Mouse (Mus musculus): Measurements from ENCODE around the gene Slc7a7. TPM values are rescaled to one million over a fixed set of nuclear protein-coding genes. Genes with fewer than 3 reads are reported as not detected.

Slc7a7 gene
- polyA plus RNA-seq, 1 experiment from 2014 or later, result 8.0 TPM

DNA sequence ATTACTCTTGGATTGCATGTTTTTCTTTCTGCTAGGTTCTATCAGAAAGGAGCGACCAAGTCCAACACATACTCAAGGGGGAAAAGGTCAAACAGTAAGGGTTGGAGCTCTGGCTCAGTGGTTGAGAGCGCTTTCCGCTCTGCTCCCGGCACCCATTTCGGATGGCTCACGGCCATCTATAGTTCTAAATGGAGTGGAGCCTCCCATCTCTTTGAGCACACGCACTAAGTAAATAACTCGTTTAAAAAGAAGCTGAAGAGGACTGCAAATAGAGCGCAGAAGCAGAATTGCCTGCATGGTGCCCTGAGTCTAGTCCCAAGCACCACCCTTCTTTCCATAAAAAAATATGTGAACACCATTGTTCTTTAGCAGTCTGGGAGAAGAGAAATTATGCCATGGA lies 36.0 kb upstream of the Slc7a7 start:
- Histone ChIP-seq H3K27me3 (ENCODE audit: control insufficient read depth, insufficient read depth, low read length) (no peaks in the 10 kb centered on the region), H3K4me2 (no peak overlapping the region), H3K9ac (ENCODE audit: low read depth, low read length) (no peak overlapping the region), H3K36me3 (ENCODE audit: control insufficient read depth, insufficient read depth, low read length) (no peaks in the 10 kb centered on the region), H3K4me3 (ENCODE audit: low read depth, low read length) (no peak overlapping the region), H3K9me3 (replicated peaks; ENCODE audit: control insufficient read depth, low read length) (no peaks in the 10 kb centered on the region), H3K27ac (ENCODE audit: low read depth, low read length) (no peak overlapping the region), H3K4me1 (ENCODE audit: control insufficient read depth, insufficient read depth, low read length) (no peaks in the 10 kb centered on the region)
- 87% methylated on average over 9 of the region's 9 CpGs for WGBS (ENCODE audit: insufficient replicate concordance)
- no peak for ATAC-seq (replicated peaks; ENCODE audit: insufficient number of reproducible peaks, low FRiP score, low TSS enrichment)

- no peaks in the 10 kb centered on the region for H3K9me3 ChIP-seq (replicated peaks; ENCODE audit: control insufficient read depth, low read length)
- 0 out of 2 replicates have a peak overlapping the region, but pooled peaks have one; percentile 34 for H3K9ac ChIP-seq (ENCODE audit: low read depth, low read length)
- H3K4me2 ChIP-seq, result no peak overlapping the region
- H3K27ac ChIP-seq (ENCODE audit: low read depth, low read length), result no peak overlapping the region
- H3K27me3 ChIP-seq (ENCODE audit: control insufficient read depth, insufficient read depth, low read length), result no peaks in the 10 kb centered on the region
- 28% methylated on average over 3 of the region's 3 CpGs for WGBS (ENCODE audit: insufficient replicate concordance)
- no peak overlapping the region for H3K4me3 ChIP-seq (ENCODE audit: low read depth, low read length)
- ATAC-seq (replicated peaks; ENCODE audit: insufficient number of reproducible peaks, low FRiP score, low TSS enrichment), result no peak
- no peaks in the 10 kb centered on the region; the same call in 1 of the 2 replicates for H3K36me3 ChIP-seq (ENCODE audit: control insufficient read depth, insufficient read depth, low read length)
- peaks cover 10% of the 10 kb centered on the region; the same call in 1 of the 2 replicates for H3K4me1 ChIP-seq (ENCODE audit: control insufficient read depth, insufficient read depth, low read length)
Measured at GRCm38 (mm10) chr14:54445476-54445875, 27.9 kb upstream of the Slc7a7 start.

- Histone ChIP-seq H3K4me2 (no peak overlapping the region), H3K36me3 (ENCODE audit: control insufficient read depth, insufficient read depth, low read length) (peaks cover 7% of the 10 kb centered on the region; the same call in 1 of the 2 replicates), H3K4me3 (ENCODE audit: low read depth, low read length) (no peak overlapping the region), H3K27me3 (ENCODE audit: control insufficient read depth, insufficient read depth, low read length) (no peaks in the 10 kb centered on the region), H3K9me3 (replicated peaks; ENCODE audit: control insufficient read depth, low read length) (no peaks in the 10 kb centered on the region), H3K9ac (ENCODE audit: low read depth, low read length) (no peak overlapping the region), H3K4me1 (ENCODE audit: control insufficient read depth, insufficient read depth, low read length) (peaks cover 10% of the 10 kb centered on the region; the same call in 1 of the 2 replicates), H3K27ac (ENCODE audit: low read depth, low read length) (no peak overlapping the region)
- ATAC-seq (replicated peaks; ENCODE audit: insufficient number of reproducible peaks, low FRiP score, low TSS enrichment), result no peak
- WGBS (ENCODE audit: insufficient replicate concordance), result 51% methylated on average over 15 of the region's 15 CpGs
Measured at GRCm38 (mm10) chr14:54443712-54444618, 26.4 kb upstream of the Slc7a7 start.

DNA sequence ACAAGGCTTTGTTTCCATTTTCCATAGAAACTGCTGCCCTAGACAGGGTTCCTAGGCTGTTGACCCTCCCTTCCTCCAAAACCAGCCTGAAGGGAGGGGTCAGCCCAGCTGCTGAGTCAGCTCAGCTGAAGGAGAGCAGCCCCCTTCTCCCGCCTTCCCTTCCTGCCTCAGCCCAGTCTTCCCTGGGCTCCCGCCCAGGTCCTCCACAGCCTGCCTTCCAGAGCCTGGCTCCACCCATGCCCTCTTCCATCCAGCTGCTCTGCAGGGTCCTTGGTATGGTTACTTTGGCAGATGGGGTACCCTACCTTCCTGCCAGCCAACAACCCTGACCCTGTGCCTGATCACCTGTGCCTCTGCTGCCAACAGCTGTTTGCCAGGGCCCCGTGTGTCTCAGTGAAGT lies 25.6 kb upstream of the Slc7a7 start:
- Histone ChIP-seq H3K4me2 (no peak overlapping the region), H3K4me1 (ENCODE audit: control insufficient read depth, insufficient read depth, low read length) (peaks cover 10% of the 10 kb centered on the region; the same call in 1 of the 2 replicates), H3K27ac (ENCODE audit: low read depth, low read length) (no peak overlapping the region), H3K9ac (ENCODE audit: low read depth, low read length) (no peak overlapping the region), H3K27me3 (ENCODE audit: control insufficient read depth, insufficient read depth, low read length) (no peaks in the 10 kb centered on the region), H3K9me3 (replicated peaks; ENCODE audit: control insufficient read depth, low read length) (no peaks in the 10 kb centered on the region), H3K4me3 (ENCODE audit: low read depth, low read length) (no peak overlapping the region), H3K36me3 (ENCODE audit: control insufficient read depth, insufficient read depth, low read length) (peaks cover 12% of the 10 kb centered on the region)
- no peak; the same call in 1 of the 2 replicates for ATAC-seq (replicated peaks; ENCODE audit: insufficient number of reproducible peaks, low FRiP score, low TSS enrichment)
- 24% methylated on average over 3 of the region's 3 CpGs for WGBS (ENCODE audit: insufficient replicate concordance)

DNA sequence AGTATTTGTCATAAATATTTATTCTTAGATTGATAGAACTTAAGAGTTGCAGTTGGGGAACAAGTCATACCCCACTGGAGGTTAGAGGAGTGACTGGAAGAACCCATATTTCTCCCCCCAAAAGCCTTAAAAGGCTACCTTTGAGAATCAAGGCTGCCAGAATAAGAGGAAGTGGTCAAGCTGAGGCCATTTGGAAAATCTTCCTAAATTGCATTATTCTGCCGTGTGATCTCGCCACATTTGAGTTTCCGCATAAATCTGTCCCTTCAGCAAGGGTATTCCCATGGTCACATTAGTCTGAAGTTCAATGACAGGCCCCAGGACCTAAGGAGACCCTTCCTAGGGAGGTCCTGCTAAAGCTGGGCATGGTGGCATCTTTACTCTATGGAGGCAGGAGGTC lies 25.0 kb upstream of the Slc7a7 start:
- no peaks in the 10 kb centered on the region for H3K27me3 ChIP-seq (ENCODE audit: control insufficient read depth, insufficient read depth, low read length)
- no peak overlapping the region for H3K9ac ChIP-seq (ENCODE audit: low read depth, low read length)
- no peak overlapping the region for H3K27ac ChIP-seq (ENCODE audit: low read depth, low read length)
- no peak overlapping the region for H3K4me3 ChIP-seq (ENCODE audit: low read depth, low read length)
- H3K9me3 ChIP-seq (replicated peaks; ENCODE audit: control insufficient read depth, low read length), result no peaks in the 10 kb centered on the region
- 84% methylated on average over 3 of the region's 3 CpGs for WGBS (ENCODE audit: insufficient replicate concordance)
- peaks cover 15% of the 10 kb centered on the region for H3K36me3 ChIP-seq (ENCODE audit: control insufficient read depth, insufficient read depth, low read length)
- peaks cover 10% of the 10 kb centered on the region; the same call in 1 of the 2 replicates for H3K4me1 ChIP-seq (ENCODE audit: control insufficient read depth, insufficient read depth, low read length)
- no peak overlapping the region for H3K4me2 ChIP-seq
- ATAC-seq (replicated peaks; ENCODE audit: insufficient number of reproducible peaks, low FRiP score, low TSS enrichment), result no peak

- H3K4me1 ChIP-seq (ENCODE audit: control insufficient read depth, insufficient read depth, low read length), result peaks cover 10% of the 10 kb centered on the region; the same call in 1 of the 2 replicates
Measured at GRCm38 (mm10) chr14:54441365-54441764, 23.8 kb upstream of the Slc7a7 start.

DNA sequence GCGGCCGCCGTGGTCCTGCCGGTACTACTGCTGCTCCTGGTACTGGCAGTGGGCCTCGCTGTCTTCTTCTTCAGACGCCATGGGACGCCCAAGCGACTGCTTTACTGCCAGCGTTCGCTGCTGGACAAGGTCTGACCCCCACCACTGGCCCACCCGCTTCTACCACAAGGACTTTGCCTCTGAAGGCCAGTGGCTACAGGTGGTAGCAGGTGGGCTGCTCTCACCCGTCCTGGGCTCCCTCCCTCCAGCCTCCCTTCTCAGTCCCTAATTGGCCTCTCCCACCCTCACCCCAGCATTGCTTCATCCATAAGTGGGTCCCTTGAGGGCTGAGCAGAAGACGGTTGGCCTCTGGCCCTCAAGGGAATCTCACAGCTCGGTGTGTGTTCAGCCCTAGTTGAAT lies 23.0 kb upstream of the Slc7a7 start:
- Histone ChIP-seq H3K36me3 (ENCODE audit: control insufficient read depth, insufficient read depth, low read length) (peaks cover 19% of the 10 kb centered on the region), H3K9me3 (replicated peaks; ENCODE audit: control insufficient read depth, low read length) (no peaks in the 10 kb centered on the region)
- 85% methylated on average over 13 of the region's 14 CpGs for WGBS (ENCODE audit: insufficient replicate concordance)

More at GRCm38 (mm10) chr14:54441365-54441764, 23.8 kb upstream of the Slc7a7 start:
- no peak overlapping the region for H3K4me3 ChIP-seq (ENCODE audit: low read depth, low read length)
- no peak overlapping the region for H3K4me2 ChIP-seq
- 69% methylated on average over 4 of the region's 4 CpGs for WGBS (ENCODE audit: insufficient replicate concordance)
- H3K9ac ChIP-seq (ENCODE audit: low read depth, low read length), result no peak overlapping the region
- ATAC-seq (replicated peaks; ENCODE audit: insufficient number of reproducible peaks, low FRiP score, low TSS enrichment), result no peak
- H3K9me3 ChIP-seq (replicated peaks; ENCODE audit: control insufficient read depth, low read length), result no peaks in the 10 kb centered on the region
- no peak overlapping the region for H3K27ac ChIP-seq (ENCODE audit: low read depth, low read length)
- peaks cover 15% of the 10 kb centered on the region for H3K36me3 ChIP-seq (ENCODE audit: control insufficient read depth, insufficient read depth, low read length)
- H3K27me3 ChIP-seq (ENCODE audit: control insufficient read depth, insufficient read depth, low read length), result no peaks in the 10 kb centered on the region

GRCm38 (mm10) chr14:54439610-54440009 lies 22.0 kb upstream of the Slc7a7 start:
- Histone ChIP-seq H3K27ac (ENCODE audit: low read depth, low read length) (no peak overlapping the region), H3K4me3 (ENCODE audit: low read depth, low read length) (no peak overlapping the region), H3K9ac (ENCODE audit: low read depth, low read length) (no peak overlapping the region), H3K4me1 (ENCODE audit: control insufficient read depth, insufficient read depth, low read length) (peaks cover 7% of the 10 kb centered on the region; the same call in 1 of the 2 replicates), H3K36me3 (ENCODE audit: control insufficient read depth, insufficient read depth, low read length) (peaks cover 19% of the 10 kb centered on the region), H3K9me3 (replicated peaks; ENCODE audit: control insufficient read depth, low read length) (no peaks in the 10 kb centered on the region), H3K4me2 (no peak overlapping the region), H3K27me3 (ENCODE audit: control insufficient read depth, insufficient read depth, low read length) (no peaks in the 10 kb centered on the region)
- no peak for ATAC-seq (replicated peaks; ENCODE audit: insufficient number of reproducible peaks, low FRiP score, low TSS enrichment)
- WGBS (ENCODE audit: insufficient replicate concordance), result 75% methylated on average over 7 of the region's 7 CpGs

More for the DNA sequence above, 23.0 kb upstream of the Slc7a7 start:
- H3K4me1 ChIP-seq (ENCODE audit: control insufficient read depth, insufficient read depth, low read length), result peaks cover 8% of the 10 kb centered on the region; the same call in 1 of the 2 replicates
- H3K4me2 ChIP-seq, result no peak overlapping the region
- H3K27ac ChIP-seq (ENCODE audit: low read depth, low read length), result no peak overlapping the region
- H3K27me3 ChIP-seq (ENCODE audit: control insufficient read depth, insufficient read depth, low read length), result no peaks in the 10 kb centered on the region
- H3K9ac ChIP-seq (ENCODE audit: low read depth, low read length), result no peak overlapping the region
- H3K4me3 ChIP-seq (ENCODE audit: low read depth, low read length), result no peak overlapping the region
- ATAC-seq (replicated peaks; ENCODE audit: insufficient number of reproducible peaks, low FRiP score, low TSS enrichment), result no peak
